Mouse (Mus musculus): ENCODE measurements around the gene Dennd1a. TPM values are rescaled to one million over a fixed set of nuclear protein-coding genes. Genes with fewer than 3 reads are reported as not detected.

The Dennd1a gene
- polyA plus RNA-seq, 1 experiment = 11.9 TPM

- Histone ChIP-seq H3K27ac (ENCODE audit: insufficient read depth, low read length) (no peak overlapping the region), H3K9ac (ENCODE audit: low read depth, poor library complexity, severe bottlenecking) (no peak overlapping the region), H3K36me3 (ENCODE audit: control insufficient read depth, insufficient read depth, low read length, poor library complexity, severe bottlenecking) (no peaks in the 10 kb centered on the region), H3K27me3 (ENCODE audit: control insufficient read depth, insufficient read depth, low read length, poor library complexity, severe bottlenecking) (no peaks in the 10 kb centered on the region), H3K4me3 (ENCODE audit: low read depth, low read length) (no peak overlapping the region), H3K4me1 (ENCODE audit: control insufficient read depth, insufficient read depth, low read length) (no peaks in the 10 kb centered on the region), H3K9me3 (replicated peaks; ENCODE audit: control insufficient read depth, insufficient read depth, low read length, poor library complexity, severe bottlenecking) (no peaks in the 10 kb centered on the region)
- TF ChIP-seq CTCF (IDR thresholded peaks at IDR 0.05; ENCODE audit: low read depth, low read length) (no peak), POLR2A (IDR thresholded peaks at IDR 0.05; ENCODE audit: insufficient read depth, low read length) (no peak)
Observed at GRCm38 (mm10) chr2:37799137-37799536, 488.1 kb downstream of the Dennd1a start.

GRCm38 (mm10) chr2:37797046-37797445 is 490.1 kb downstream of the Dennd1a start:
- H3K9ac ChIP-seq (ENCODE audit: low read depth, poor library complexity, severe bottlenecking) = no peak overlapping the region
- no peak overlapping the region for H3K27ac ChIP-seq (ENCODE audit: insufficient read depth, low read length)
- no peak overlapping the region for H3K4me3 ChIP-seq (ENCODE audit: low read depth, low read length)
- no peaks in the 10 kb centered on the region for H3K4me1 ChIP-seq (ENCODE audit: control insufficient read depth, insufficient read depth, low read length)
- H3K9me3 ChIP-seq (replicated peaks; ENCODE audit: control insufficient read depth, insufficient read depth, low read length, poor library complexity, severe bottlenecking) = no peaks in the 10 kb centered on the region
- no peaks in the 10 kb centered on the region for H3K36me3 ChIP-seq (ENCODE audit: control insufficient read depth, insufficient read depth, low read length, poor library complexity, severe bottlenecking)
- TF ChIP-seq POLR2A (IDR thresholded peaks at IDR 0.05; ENCODE audit: insufficient read depth, low read length) (no peak), EP300 (IDR thresholded peaks at IDR 0.05; ENCODE audit: insufficient read depth, low read depth, low read length) (no peak), CTCF (IDR thresholded peaks at IDR 0.05; ENCODE audit: low read depth, low read length) (no peak)
- H3K27me3 ChIP-seq (ENCODE audit: control insufficient read depth, insufficient read depth, low read length, poor library complexity, severe bottlenecking) = peaks cover 7% of the 10 kb centered on the region

GRCm38 (mm10) chr2:37796021-37796420 is 491.2 kb downstream of the Dennd1a start:
- Histone ChIP-seq H3K27ac (ENCODE audit: insufficient read depth, low read length) (no peak overlapping the region), H3K4me1 (ENCODE audit: control insufficient read depth, insufficient read depth, low read length) (no peaks in the 10 kb centered on the region), H3K9ac (ENCODE audit: low read depth, poor library complexity, severe bottlenecking) (no peak overlapping the region), H3K4me3 (ENCODE audit: low read depth, low read length) (no peak overlapping the region), H3K36me3 (ENCODE audit: control insufficient read depth, insufficient read depth, low read length, poor library complexity, severe bottlenecking) (no peaks in the 10 kb centered on the region), H3K27me3 (ENCODE audit: control insufficient read depth, insufficient read depth, low read length, poor library complexity, severe bottlenecking) (peaks cover 7% of the 10 kb centered on the region), H3K9me3 (replicated peaks; ENCODE audit: control insufficient read depth, insufficient read depth, low read length, poor library complexity, severe bottlenecking) (no peaks in the 10 kb centered on the region)
- TF ChIP-seq POLR2A (IDR thresholded peaks at IDR 0.05; ENCODE audit: insufficient read depth, low read length) = no peak

GRCm38 (mm10) chr2:37791340-37791739 is 495.9 kb downstream of the Dennd1a start:
- Histone ChIP-seq H3K4me1 (ENCODE audit: control insufficient read depth, insufficient read depth, low read length) (no peaks in the 10 kb centered on the region), H3K9ac (ENCODE audit: low read depth, poor library complexity, severe bottlenecking) (no peak overlapping the region), H3K36me3 (ENCODE audit: control insufficient read depth, insufficient read depth, low read length, poor library complexity, severe bottlenecking) (no peaks in the 10 kb centered on the region), H3K9me3 (replicated peaks; ENCODE audit: control insufficient read depth, insufficient read depth, low read length, poor library complexity, severe bottlenecking) (no peaks in the 10 kb centered on the region), H3K27me3 (ENCODE audit: control insufficient read depth, insufficient read depth, low read length, poor library complexity, severe bottlenecking) (peaks cover 7% of the 10 kb centered on the region), H3K4me3 (ENCODE audit: low read depth, low read length) (no peak overlapping the region), H3K27ac (ENCODE audit: insufficient read depth, low read length) (no peak overlapping the region)
- TF ChIP-seq CTCF (IDR thresholded peaks at IDR 0.05; ENCODE audit: low read depth, low read length) = no peak
- no peak for TF ChIP-seq POLR2A (IDR thresholded peaks at IDR 0.05; ENCODE audit: insufficient read depth, low read length)
- no peak for TF ChIP-seq EP300 (IDR thresholded peaks at IDR 0.05; ENCODE audit: insufficient read depth, low read depth, low read length)

- H3K4me3 ChIP-seq (ENCODE audit: low read depth, low read length) = no peak overlapping the region
- no peaks in the 10 kb centered on the region for H3K9me3 ChIP-seq (replicated peaks; ENCODE audit: control insufficient read depth, insufficient read depth, low read length, poor library complexity, severe bottlenecking)
- no peak overlapping the region for H3K9ac ChIP-seq (ENCODE audit: low read depth, poor library complexity, severe bottlenecking)
- peaks cover 7% of the 10 kb centered on the region for H3K27me3 ChIP-seq (ENCODE audit: control insufficient read depth, insufficient read depth, low read length, poor library complexity, severe bottlenecking)
- no peaks in the 10 kb centered on the region for H3K36me3 ChIP-seq (ENCODE audit: control insufficient read depth, insufficient read depth, low read length, poor library complexity, severe bottlenecking)
- no peak overlapping the region for H3K27ac ChIP-seq (ENCODE audit: insufficient read depth, low read length)
- TF ChIP-seq POLR2A (IDR thresholded peaks at IDR 0.05; ENCODE audit: insufficient read depth, low read length) = no peak
- TF ChIP-seq EP300 (IDR thresholded peaks at IDR 0.05; ENCODE audit: insufficient read depth, low read depth, low read length) = no peak
- TF ChIP-seq CTCF (IDR thresholded peaks at IDR 0.05; ENCODE audit: low read depth, low read length) = no peak
- H3K4me1 ChIP-seq (ENCODE audit: control insufficient read depth, insufficient read depth, low read length) = no peaks in the 10 kb centered on the region
Observed at GRCm38 (mm10) chr2:37790738-37791137, 496.5 kb downstream of the Dennd1a start.

GRCm38 (mm10) chr2:37789995-37790394 is 497.2 kb downstream of the Dennd1a start:
- Histone ChIP-seq H3K9me3 (replicated peaks; ENCODE audit: control insufficient read depth, insufficient read depth, low read length, poor library complexity, severe bottlenecking) (no peaks in the 10 kb centered on the region), H3K27me3 (ENCODE audit: control insufficient read depth, insufficient read depth, low read length, poor library complexity, severe bottlenecking) (peaks cover 7% of the 10 kb centered on the region), H3K27ac (ENCODE audit: insufficient read depth, low read length) (no peak overlapping the region), H3K4me3 (ENCODE audit: low read depth, low read length) (no peak overlapping the region), H3K9ac (ENCODE audit: low read depth, poor library complexity, severe bottlenecking) (no peak overlapping the region), H3K36me3 (ENCODE audit: control insufficient read depth, insufficient read depth, low read length, poor library complexity, severe bottlenecking) (no peaks in the 10 kb centered on the region), H3K4me1 (ENCODE audit: control insufficient read depth, insufficient read depth, low read length) (no peaks in the 10 kb centered on the region)
- TF ChIP-seq CTCF (IDR thresholded peaks at IDR 0.05; ENCODE audit: low read depth, low read length) (no peak), EP300 (IDR thresholded peaks at IDR 0.05; ENCODE audit: insufficient read depth, low read depth, low read length) (no peak), POLR2A (IDR thresholded peaks at IDR 0.05; ENCODE audit: insufficient read depth, low read length) (no peak)

Measured in ES-Bruce4 (cell line).